In the genomic region with DNA sequence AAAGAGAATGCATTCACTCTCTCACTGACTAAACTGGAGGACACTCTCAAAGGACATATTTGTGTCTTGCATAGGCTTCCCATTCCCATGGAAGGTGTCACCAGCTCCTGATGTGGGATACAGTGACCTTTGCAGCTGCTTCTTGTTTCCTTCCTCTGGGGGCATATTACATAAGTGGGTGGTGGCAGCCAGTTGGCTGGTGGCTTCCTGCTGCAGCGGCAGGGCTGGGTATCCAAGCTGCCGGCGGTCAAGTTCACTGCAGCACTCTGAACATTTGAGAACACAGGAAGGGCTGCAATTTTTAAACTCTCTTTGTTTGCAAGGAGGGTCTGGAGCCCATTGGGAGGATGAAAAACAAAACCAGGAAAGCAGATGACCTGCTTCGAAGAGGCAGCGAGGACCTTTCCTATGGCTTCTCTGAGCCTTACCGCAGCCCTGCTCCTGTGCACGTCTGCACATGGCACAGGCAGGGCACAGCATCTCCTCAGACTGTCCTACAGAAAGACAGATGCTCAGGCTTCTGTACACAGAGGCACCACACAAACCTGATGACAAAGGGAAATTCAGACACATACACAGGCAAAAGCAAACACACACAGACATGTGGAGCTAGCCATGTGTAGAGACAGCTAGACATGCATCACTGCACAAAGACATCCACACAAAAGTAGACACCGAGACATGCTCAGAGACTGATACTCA, we compare ENCODE assay signal across 9 mouse cellular contexts.
DNase-seq lines count a peak whose midpoint lies in the region; ATAC-seq and TF ChIP-seq lines count a peak whose summit lies in the region.
"Had no signal": no experiment of that assay in that cellular context is flagged by ENCODE, and none has a peak within 500 bp of the region (broad histone marks: within the 10 kb centered on the region; RNA-seq: fewer than 3 reads in every experiment).

No protein-coding gene starts in this region.

- H3K4me3 ChIP-seq in stomach, embryonic 15.5 days (replicated peaks) = no peak overlapping the region
- no peak overlapping the region for H3K4me3 ChIP-seq in stomach, postnatal 0 days (ENCODE audit: low read depth, low read length)
- no peak overlapping the region for H3K4me3 ChIP-seq in small intestine, adult 2 months (ENCODE audit: low read depth, low read length)
- no peak overlapping the region for H3K4me3 ChIP-seq in forebrain, postnatal 0 days (ENCODE audit: low read depth, low read length)

- H3K27me3 ChIP-seq in stomach, embryonic 15.5 days (replicated peaks) = no peaks in the 10 kb centered on the region
- no peaks in the 10 kb centered on the region for H3K27me3 ChIP-seq in stomach, postnatal 0 days (ENCODE audit: control insufficient read depth, insufficient read depth, low read length)
- no peaks in the 10 kb centered on the region; the same call in 1 of the 2 replicates for H3K27me3 ChIP-seq in small intestine, adult 2 months (ENCODE audit: control insufficient read depth, insufficient read depth, low read length)
- H3K27me3 ChIP-seq in forebrain, postnatal 0 days (ENCODE audit: insufficient read depth, low read length) = no peaks in the 10 kb centered on the region

- H3K27ac ChIP-seq in stomach, embryonic 15.5 days = peak overlapping the region; percentile 13; the same call in 1 of the 2 replicates
- H3K27ac ChIP-seq in stomach, postnatal 0 days (replicated peaks) = no peak overlapping the region
- H3K27ac ChIP-seq in small intestine, adult 2 months (ENCODE audit: insufficient read depth, low read depth, low read length) = peak overlapping the region; percentile 5; the same call in 1 of the 2 replicates
- H3K27ac ChIP-seq in forebrain, postnatal 0 days (ENCODE audit: low read depth, low read length) = no peak overlapping the region

- no peaks in the 10 kb centered on the region for H3K4me1 ChIP-seq in stomach, embryonic 15.5 days
- no peaks in the 10 kb centered on the region for H3K4me1 ChIP-seq in stomach, postnatal 0 days (replicated peaks; ENCODE audit: control insufficient read depth, insufficient read depth)
- H3K4me1 ChIP-seq in small intestine, adult 2 months (ENCODE audit: control insufficient read depth, insufficient read depth, insufficient read length, low read length) = no peaks in the 10 kb centered on the region
- no peaks in the 10 kb centered on the region for H3K4me1 ChIP-seq in forebrain, postnatal 0 days (ENCODE audit: insufficient read depth)

- H3K4me2 ChIP-seq in stomach, embryonic 15.5 days = no peak overlapping the region
- no peak overlapping the region for H3K4me2 ChIP-seq in stomach, postnatal 0 days (replicated peaks; ENCODE audit: low read depth)
- no peak overlapping the region for H3K4me2 ChIP-seq in forebrain, postnatal 0 days (ENCODE audit: low read depth)

- no peak; the same call in 1 of the 2 replicates for ATAC-seq in stomach, embryonic 15.5 days (ENCODE audit: insufficient read depth, low FRiP score, low read depth)
- ATAC-seq in stomach, postnatal 0 days (ENCODE audit: low FRiP score, low TSS enrichment) = no peak
- no peak for ATAC-seq in forebrain, postnatal 0 days

- no peaks in the 10 kb centered on the region for H3K9me3 ChIP-seq in stomach, embryonic 15.5 days
- no peaks in the 10 kb centered on the region for H3K9me3 ChIP-seq in stomach, postnatal 0 days (ENCODE audit: control insufficient read depth, low read length)
- no peaks in the 10 kb centered on the region for H3K9me3 ChIP-seq in forebrain, postnatal 0 days (ENCODE audit: low read length)

- 66% methylated on average over 8 of the region's 8 CpGs for WGBS in stomach, embryonic 15.5 days
- WGBS in stomach, postnatal 0 days = 75% methylated on average over 8 of the region's 8 CpGs
- WGBS in small intestine, adult 2 months = 73% methylated on average over 8 of the region's 8 CpGs
- 87% methylated on average over 8 of the region's 8 CpGs for WGBS in forebrain, postnatal 0 days

- H3K36me3 ChIP-seq in stomach, embryonic 15.5 days = no peaks in the 10 kb centered on the region
- H3K36me3 ChIP-seq in stomach, postnatal 0 days (ENCODE audit: control insufficient read depth, insufficient read depth, low read length) = no peaks in the 10 kb centered on the region
- no peaks in the 10 kb centered on the region for H3K36me3 ChIP-seq in small intestine, adult 2 months (ENCODE audit: control insufficient read depth, insufficient read depth, low read length)
- no peaks in the 10 kb centered on the region for H3K36me3 ChIP-seq in forebrain, postnatal 0 days (ENCODE audit: insufficient read depth)

- no peak for TF ChIP-seq CTCF in stomach, postnatal 0 days (IDR thresholded peaks at IDR 0.05; ENCODE audit: low read depth)
- TF ChIP-seq CTCF in small intestine, adult 2 months (IDR thresholded peaks at IDR 0.05; ENCODE audit: extremely low read depth, insufficient read length, insufficient replicate concordance, low read depth, low read length) = no peak
- no peak for TF ChIP-seq CTCF in forebrain, postnatal 0 days (IDR thresholded peaks at IDR 0.05; ENCODE audit: low read depth)

- H3K9ac ChIP-seq in stomach, embryonic 15.5 days = no peak overlapping the region
- no peak overlapping the region for H3K9ac ChIP-seq in stomach, postnatal 0 days (ENCODE audit: low read length)
- no peak overlapping the region for H3K9ac ChIP-seq in forebrain, postnatal 0 days

- no peak for TF ChIP-seq POLR2A in small intestine, adult 2 months (IDR thresholded peaks at IDR 0.05; ENCODE audit: low read depth, low read length)

- no peak for TF ChIP-seq EP300 in stomach, postnatal 0 days (optimal IDR thresholded peaks at IDR 0.05)

- DNase-seq in adrenal gland, adult 8-10 months = peak; percentile 24
- no peak for DNase-seq in adrenal gland, adult 18-20 months (ENCODE audit: low spot score in 2 of 2)
- no peak for DNase-seq in stomach, postnatal 0 days (ENCODE audit: low spot score)
- peak; percentile 54 for DNase-seq in kidney, postnatal 14 days
- DNase-seq in cerebellum, adult 18-20 months = no peak
- DNase-seq in forebrain, postnatal 0 days = no peak
- DNase-seq: gastrocnemius, postnatal 10 days had no signal

Comparison
In these comparisons a context has a peak if more than half of its experiments do, and no peak if none do; other contexts are left out.
1. DNase-seq: peak in adrenal gland, adult 8-10 months (single experiment) and kidney, postnatal 14 days (single experiment); none in adrenal gland, adult 18-20 months (0 of 2), stomach, postnatal 0 days (single experiment), cerebellum, adult 18-20 months (0 of 2) and forebrain, postnatal 0 days (single experiment).
2. H3K27ac ChIP-seq: peak in stomach, embryonic 15.5 days (single experiment) and small intestine, adult 2 months (single experiment); none in stomach, postnatal 0 days (single experiment) and forebrain, postnatal 0 days (single experiment).